Mouse (Mus musculus) brain, adult 2 months (tissue): ENCODE measurements at regions not wholly inside any gene's neighbourhood (a gene's known extent, or its start where the extent isn't known, plus 50 kb on each side); places are given as distances from the start of the nearest gene placed in this dataset.

Experiments used
- DNase-seq: peaks from one replicate; pipeline ENCODE4 v3.0.0; 2011; ENCODE audit warnings: low read depth, low spot score

- DNase-seq: peak; percentile 69
Observed at GRCm38 (mm10) chr3:43783000-43783588, 1595.1 kb upstream of the Pcdh10 start.

GRCm38 (mm10) chr3:43784170-43784569, 1594.0 kb upstream of the Pcdh10 start:
- peak; percentile 3 for DNase-seq
